Mouse (Mus musculus) right cerebral cortex, adult 18-20 months (tissue): ENCODE data around the gene Zbtb18.
A peak's percentile ranks its signal among the peaks of the same experiment; 100 is the strongest.
"Not testable (repeated sequence)": the region's sequence is repeated elsewhere in the genome, so short reads cannot be mapped to it uniquely, and the experiment has no call there.

Experiments used
- DNase-seq: peaks from one replicate; pipeline ENCODE4 v3.0.0; 2022; ENCODE audit warnings: mixed read lengths

Zbtb18 gene

DNA sequence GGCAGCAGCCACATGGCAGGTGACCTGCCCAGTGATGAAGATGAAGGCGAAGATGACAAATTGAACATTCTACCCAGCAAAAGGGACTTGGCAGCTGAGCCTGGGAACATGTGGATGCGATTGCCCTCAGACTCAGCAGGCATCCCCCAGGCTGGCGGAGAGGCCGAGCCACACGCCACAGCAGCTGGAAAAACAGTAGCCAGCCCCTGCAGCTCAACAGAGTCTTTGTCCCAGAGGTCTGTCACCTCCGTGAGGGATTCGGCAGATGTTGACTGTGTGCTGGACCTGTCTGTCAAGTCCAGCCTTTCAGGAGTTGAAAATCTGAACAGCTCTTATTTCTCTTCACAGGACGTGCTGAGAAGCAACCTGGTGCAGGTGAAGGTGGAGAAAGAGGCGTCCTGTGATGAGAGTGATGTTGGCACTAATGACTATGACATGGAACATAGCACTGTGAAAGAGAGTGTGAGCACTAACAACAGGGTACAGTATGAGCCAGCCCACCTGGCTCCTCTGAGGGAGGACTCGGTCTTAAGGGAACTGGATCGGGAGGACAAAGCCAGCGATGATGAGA lies 5.5 kb downstream of the Zbtb18 start:
- DNase-seq: no peak

DNA sequence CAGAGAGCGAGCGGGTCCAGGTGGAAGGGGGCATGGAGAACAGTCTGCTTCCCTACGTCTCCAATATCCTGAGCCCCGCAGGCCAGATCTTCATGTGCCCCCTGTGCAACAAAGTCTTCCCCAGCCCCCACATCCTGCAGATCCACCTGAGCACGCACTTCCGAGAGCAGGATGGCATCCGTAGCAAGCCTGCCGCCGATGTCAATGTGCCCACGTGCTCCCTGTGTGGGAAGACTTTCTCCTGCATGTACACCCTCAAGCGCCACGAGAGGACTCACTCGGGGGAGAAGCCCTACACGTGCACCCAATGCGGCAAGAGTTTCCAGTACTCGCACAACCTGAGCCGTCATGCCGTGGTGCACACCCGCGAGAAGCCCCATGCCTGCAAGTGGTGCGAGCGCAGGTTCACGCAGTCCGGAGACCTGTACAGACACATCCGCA lies 6.0 kb downstream of the Zbtb18 start:
- peak; percentile 71 for DNase-seq

DNA sequence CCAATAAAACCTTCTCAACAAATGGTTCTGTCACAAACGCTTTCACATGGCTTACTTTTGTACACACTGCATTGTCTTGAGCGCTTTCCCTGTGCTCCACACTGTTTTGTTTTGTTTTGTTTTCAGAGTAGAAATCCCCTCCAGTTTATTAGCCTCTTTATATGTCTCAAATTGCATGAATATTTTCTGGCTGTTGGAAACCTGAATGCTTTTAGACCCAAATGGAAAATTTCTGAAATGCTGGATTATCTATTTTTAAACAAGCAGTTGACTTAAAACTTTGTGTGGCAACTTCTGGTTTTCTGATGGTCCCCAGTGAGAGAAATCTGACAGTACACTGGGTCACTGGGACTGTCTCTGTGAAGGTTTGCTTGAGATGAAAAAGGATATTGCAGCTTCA lies 6.8 kb downstream of the Zbtb18 start:
- DNase-seq: no peak

DNA sequence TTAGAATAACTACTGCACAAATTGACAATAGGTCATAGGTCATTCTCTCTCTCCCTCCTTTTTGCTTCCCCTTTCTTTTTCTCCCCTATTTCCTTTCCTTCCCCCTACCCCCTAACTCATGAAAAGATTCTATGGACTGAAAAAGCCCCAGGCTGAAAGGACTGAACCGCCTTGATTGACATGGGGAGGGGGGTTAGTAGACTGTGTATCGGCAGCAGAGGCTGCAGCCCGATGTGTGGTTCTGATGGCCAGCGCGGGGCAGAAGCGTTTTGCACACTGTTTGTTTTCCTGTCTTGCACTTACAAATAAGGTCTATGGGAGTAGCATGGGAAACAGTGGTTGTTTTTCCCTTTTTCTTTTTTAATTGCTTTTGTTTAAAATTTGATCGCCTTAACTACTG lies 7.7 kb downstream of the Zbtb18 start:
- DNase-seq: not testable (repeated sequence)

DNA sequence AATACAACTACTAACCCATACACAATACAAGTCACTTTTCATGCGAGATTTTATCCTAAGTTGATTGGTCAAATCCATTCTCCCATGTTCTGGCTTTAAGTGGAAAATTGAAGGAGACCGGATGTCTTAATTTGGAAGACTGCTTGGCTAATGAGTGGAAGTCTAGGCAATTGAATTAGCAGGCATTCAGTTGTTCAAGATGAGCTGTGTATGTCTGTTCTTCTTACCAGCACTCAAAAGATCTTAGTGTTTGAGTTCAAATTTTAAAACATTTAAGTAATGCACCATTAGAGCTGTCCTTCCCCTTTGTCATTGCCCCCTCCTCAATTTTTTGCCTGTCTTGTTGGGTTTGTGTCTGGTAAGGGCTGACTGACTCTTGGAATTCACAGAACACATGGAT lies 8.9 kb downstream of the Zbtb18 start:
- no peak for DNase-seq

DNA sequence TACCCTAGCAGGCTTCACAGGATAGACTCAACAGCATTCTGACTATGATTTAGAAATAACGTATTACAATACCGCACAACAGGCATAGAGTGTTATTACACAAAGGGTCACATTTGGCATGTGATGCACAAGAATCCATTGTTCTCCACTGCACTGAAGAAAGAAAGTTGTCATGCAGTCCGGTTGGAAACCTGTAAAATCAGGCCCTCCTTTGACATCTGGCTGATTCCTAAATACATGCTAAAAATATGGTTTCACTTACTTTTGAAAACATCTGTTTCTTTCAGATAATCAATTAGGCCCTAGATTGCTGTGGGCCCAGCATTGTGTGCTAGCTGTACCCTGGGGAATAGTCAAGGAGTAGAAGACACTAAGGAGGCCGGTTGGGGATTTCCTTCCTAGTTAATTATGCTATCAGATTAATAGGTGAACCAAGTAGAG lies 9.9 kb downstream of the Zbtb18 start:
- no peak for DNase-seq

DNA sequence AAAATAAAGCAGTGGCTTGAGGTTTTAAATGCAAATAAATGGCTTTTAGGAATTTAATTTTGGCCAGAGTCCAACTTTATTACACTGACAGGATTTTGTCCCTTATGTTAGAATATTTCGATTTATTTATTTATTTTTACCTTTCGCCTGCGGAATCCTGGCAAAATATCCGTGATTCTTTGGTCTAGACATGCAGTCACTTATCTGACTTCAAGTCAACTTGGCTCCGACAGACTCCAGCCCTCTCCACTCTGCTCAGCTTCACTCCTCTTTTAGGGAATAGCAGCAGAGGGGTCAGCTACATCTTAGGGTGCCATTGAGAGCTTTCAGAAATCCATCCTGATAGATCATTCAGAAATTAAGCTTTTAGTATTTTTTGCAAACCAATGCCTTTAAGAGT lies 10.8 kb downstream of the Zbtb18 start:
- no peak for DNase-seq

DNA sequence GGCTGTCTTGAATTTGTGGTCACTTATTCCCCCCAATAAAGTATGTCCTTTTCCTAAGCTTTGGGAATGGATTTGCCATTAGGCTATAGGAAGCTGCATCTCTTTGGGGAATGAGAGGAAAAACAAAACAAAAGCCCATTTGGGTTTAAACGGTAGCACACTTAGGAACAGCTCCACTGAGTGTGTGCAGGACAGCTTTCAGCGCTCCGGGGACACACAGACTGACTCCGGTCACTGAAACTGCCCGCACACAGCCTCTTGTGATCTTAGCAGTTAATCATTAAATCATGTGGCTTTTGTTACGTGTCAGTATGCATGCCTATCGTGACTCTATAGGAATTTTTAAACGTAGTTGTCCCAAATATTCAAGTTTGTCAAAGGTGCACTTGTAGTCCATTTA lies 11.7 kb downstream of the Zbtb18 start:
- no peak for DNase-seq

DNA sequence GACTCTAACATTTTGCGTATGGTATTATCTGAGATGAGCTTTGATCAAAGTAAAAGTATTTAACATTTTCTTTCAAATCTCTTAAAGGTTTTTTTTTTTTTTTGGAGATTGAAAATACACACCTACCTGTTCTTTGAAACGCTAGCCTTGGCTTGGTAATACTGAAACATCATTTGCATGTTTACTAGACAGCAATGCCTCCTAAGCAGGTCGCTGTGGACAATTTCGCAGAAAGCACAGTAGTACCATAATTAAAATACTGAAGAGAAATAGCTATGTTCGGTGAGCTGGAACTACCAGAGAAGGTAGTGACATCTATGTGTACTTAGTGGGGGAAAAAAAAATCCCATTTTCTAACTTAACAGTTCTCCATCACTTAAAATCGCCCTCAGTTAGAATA lies 12.3 kb downstream of the Zbtb18 start:
- DNase-seq: no peak

DNA sequence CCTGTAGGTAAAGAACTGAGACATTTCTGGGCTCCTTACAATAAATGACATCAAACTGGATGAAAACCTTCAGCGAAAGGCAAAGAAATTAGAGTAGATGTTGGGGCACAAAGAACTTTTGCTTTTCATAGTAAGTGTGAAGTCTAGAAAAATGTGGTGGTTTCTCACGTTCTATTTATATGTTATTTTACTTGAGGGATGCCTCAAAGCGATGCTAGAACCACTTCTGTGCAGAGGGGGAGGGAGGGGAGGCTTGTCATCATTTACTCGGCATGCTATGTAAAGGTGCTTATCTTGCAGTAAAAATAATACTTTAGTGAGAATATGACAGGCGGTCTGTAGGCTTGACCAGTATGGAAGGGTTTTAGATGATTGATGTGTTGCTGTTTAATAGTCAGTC lies 13.3 kb downstream of the Zbtb18 start:
- DNase-seq: peak; percentile 21

DNA sequence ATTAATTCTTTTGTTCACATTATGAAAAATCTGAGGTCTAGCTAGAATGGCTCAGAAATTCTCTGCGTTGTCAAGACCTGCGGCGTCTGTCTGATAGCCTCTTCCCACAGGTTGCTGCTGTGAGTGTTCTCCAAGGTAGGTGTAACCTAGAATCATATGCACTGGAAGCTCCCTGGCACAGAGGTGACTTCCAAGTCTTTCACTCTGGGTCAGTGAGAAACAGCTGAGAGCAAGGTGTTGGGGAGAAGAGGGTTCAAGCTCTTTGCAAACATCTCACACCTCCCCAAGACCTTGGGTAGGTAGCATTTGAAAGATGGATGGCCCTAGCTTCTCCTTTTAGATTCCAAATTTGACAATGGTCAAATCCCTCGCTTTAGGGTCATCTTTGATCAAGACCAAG lies 14.1 kb downstream of the Zbtb18 start:
- no peak for DNase-seq

DNA sequence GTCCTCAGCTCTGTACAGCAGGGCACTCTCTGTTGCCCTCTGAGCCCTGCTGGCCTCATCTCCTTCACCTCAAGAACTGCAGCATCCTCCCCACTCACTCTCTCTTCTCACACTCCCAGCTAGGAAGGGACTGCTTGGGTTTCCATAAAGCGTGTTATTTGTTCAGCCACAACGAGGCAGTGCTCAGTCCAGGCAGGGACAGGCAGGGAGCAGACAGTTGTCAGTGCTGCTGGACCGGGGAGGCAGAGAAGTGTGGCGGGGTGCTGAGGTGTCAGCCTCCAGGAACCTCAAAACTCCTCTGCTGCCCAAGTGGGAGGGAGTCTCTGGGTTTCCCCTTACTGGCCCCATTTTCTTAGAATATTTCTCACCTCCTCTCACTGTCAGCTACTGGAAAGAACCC lies 14.6 kb downstream of the Zbtb18 start:
- peak; percentile 35 for DNase-seq

DNA sequence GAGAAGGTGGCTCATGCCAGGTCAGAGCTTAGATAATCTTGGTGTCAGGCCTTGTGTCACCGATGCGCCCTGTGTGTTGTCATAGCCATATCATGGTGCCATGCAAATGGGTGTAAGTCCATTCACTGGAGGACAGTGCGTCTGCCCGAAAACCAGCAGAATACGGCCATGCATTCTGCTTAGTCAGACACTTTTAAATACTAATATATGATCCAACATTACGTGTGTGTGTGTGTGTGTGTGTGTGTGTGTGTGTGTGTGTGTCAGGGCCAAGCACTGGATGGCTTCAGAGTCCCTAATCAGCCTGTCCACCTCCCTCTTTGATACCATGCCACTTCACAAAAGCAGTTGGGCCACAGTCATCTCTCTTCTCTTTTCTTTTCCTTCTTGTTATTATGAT lies 15.8 kb downstream of the Zbtb18 start:
- no peak for DNase-seq

DNA sequence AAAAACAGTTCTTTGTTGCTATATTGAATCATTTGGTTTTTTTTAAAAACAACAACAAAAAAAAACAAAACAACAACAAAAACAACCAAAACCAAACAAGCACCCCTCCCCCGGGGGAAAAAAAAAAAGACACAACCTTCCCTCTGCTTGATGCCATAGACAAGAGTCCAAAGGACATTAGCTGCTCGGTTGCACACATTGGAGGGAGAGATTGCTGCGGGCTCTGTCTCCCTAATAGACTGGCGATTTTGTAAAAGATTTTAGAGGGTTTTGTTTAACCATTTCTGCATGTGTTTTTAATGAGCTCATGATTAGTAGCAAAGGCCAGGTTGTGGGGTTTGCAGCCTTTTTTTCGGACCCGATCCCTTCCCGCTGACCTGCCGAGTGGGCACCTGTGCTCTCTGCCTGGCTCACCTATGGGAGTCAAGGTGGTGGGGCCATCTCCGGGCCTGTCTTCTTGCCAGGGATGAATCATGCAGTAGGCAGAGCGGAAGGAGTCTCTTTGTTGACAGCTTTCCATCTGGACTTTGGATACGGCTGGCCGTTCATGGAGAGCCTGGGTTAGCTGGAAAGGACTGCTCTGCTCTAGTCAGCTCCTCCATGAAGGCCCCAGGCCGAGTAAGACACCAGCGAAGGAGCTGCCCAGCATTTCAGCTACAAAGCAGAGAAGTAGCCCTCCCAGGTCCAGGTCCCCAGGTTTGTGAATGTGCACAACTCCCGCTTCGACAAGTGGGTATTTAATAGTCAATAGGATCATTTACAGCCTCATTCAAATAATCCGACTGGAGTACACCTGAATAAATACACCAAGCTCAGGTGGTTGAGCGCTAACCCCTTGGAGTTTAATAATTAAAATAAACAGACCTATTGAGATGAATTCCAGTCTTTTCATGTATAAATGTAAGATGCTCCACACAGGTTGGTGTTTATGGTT lies 16.6 kb downstream of the Zbtb18 start:
- no peak for DNase-seq

DNA sequence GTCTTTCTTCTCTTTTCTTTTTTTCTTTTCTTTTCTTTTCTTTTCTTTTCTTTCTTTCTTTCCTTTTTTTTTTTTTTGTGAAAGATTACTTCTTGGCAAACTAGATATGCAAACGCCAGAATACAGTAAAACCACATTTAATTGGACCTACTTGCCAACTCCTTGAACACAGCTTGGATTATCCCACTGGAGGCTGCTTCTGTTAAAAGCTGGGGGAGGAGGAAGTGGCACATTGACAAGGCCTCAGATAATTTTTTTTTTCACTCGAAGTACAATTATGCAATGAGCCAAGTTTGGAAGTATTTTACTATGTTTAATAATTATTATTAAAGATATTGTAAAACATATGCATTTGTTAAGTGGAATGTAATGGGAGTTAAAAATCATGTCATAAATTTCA lies 17.4 kb downstream of the Zbtb18 start:
- peak; percentile 44 for DNase-seq

DNA sequence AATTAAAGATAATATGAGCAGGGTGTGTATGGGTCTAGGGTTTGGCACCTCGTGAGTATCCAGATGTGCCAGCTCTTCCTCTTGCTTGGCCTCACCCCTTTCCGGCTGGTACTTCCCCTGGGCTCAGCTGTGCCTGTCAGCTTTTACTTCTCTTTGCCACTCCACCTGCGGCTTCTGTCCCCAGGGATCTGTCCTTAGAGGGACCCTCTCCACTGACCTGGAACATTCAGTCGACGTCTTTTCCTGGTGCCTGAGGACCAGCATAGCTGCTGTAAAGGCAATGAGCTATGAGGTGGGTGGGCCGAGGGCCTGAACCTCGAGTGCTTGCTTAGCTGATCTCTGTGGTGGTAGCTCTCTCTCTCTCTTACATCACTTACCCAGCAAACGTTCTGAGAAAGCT lies 25.0 kb downstream of the Zbtb18 start:
- DNase-seq: no peak

DNA sequence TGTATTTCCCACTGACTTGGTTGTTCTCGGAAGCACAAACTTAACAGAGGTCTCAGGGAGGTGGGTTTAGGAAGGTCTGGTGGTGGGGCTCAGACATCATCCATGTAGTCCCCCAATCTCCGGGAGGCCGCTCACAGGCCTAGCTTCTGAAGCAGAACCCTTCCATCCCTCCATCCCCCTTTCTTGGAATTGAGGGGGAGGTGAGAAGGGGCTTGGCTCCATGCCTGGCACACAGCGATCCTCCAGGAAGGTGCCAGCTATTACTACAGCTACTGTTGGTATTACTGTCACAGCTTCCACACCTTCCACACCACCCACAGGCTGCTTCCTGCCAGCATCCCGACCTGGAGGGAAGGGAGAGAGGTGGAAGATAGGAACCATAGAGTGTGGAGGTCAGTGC lies 26.3 kb downstream of the Zbtb18 start:
- peak; percentile 78 for DNase-seq

DNA sequence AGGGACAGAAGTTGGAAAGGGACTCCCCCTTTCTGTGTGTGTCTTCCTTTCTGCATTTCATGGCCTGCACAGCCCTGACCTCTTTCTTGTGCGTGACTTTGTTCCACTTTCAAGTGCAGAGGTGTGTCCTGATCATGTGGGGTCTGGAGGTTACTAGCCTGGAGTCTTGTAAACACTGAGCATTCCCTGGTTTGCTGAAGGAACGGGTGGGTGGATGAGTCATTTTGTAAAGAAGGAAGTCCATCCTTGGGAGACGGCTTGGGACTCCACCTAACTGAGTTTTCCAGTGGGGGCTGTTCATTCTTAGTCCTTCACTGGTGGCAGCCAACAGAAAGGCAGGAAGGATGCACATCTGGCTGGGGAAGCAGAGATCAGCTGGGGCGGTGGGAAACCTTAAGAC lies 27.9 kb downstream of the Zbtb18 start:
- no peak for DNase-seq

DNA sequence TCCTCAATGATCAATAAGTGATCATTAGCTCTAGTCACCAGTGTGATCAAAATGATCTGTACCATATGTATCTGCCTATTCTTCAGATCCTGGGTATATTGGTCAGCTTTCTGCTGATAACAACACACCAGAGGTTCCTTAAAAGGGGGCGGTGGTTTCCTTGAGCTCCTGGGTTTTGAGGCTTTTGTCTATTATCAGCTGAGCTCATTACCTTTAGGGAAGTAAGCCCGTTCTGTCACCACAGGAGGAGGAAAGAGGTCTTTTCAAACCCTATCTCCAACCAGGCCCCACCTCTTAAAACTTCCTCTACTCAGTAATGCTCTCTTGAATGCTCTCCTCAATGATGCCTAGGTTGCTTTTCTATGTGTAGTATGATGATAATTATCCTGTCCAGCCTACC lies 28.8 kb downstream of the Zbtb18 start:
- no peak for DNase-seq

DNA sequence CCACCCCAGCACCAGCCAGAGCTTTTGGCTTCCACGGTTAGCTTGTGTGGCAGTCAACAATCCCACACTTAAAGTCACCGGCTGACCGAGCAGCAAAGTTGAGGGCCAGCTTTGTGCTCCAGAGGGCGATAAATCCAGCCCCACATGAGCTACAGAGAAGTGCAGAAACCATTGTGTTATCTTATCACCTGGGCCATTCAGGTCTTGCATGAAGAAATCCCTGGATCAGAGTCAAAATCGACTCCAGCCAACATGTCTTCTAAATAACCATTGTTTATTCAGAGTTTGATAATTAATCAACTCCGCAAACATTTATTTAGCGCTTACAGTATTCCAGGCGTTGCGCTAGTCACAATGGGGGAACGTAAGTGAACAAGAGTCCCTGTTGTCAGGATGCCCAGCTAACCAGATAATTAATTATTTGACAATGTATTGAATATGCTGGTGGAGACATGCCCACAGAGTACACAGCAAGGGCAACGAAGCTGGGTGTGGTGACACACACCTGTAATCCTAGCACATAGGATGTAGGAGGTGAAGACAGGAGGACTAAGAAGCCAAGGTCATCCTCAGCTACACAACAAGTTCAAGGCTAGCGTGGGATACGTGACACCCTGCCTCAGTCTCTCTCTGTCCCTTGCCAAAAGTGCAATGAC lies 33.5 kb downstream of the Zbtb18 start:
- DNase-seq: no peak

DNA sequence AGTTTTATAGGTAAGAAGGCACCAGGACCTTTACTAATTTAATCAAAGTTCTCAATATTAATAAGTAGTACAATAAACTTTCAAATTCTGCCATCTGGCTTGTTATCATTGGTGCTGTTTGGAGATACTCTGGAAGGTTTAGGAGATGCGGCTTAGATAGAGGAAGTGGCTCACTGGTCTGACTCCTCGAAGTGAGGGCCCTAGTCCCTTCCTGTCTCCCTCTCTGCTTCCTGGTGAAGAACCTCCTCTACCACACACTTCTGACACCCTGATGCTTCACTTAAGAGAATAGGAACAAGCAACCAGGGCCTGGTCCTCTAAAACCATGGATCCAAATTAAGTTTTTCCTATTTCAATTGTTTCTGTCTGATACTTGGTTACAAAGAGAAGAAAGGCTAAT lies 36.4 kb downstream of the Zbtb18 start:
- no peak for DNase-seq

DNA sequence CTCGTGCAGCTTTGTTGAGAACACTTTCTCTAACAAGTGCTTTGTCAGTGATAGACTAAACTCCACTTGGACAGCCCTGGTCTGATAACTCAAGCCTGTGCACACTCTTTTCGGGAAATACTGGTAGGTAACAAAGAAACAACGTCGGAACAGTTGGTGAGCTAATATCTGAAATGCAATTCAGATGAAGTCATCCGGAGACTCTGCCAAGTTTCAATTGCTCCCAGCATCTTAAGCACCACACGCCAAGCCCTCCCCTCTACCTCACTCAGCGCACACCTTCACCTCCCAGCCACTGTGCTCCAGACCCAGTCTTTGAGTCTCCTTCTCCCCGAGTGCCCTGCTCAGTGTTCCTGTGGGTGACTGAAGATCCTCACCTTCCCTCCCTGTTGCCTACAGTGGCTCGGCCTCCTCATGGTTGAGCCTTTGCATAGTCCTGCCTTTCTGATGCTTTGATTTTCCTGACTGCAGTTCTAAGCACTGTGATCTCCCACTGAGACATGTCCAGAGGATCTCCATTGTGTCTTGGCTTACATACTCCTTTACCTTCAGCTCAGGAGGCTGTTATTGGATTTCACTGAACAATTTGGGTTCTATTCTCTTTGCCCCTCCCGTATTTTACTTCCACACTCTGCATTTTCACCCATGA lies 37.3 kb downstream of the Zbtb18 start:
- DNase-seq: no peak

DNA sequence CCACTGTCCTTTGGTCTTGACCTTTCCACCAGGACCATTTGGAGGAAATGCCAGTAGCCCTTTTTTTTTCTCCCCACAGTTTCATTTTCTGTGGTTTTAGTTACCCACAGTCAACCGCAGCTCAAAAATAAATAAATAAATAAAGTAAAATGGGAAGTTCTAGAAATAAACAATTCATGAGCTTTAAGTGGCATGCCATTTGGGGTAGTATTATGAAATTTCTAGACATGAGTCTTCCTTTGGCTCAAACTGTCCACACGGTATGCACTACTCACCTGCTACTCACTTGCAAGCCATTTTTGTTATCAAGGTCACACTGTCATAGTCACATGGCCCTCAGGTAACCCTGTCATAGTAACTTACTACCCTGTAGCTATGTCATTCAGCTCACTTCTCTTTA lies 41.5 kb downstream of the Zbtb18 start:
- no peak for DNase-seq

DNA sequence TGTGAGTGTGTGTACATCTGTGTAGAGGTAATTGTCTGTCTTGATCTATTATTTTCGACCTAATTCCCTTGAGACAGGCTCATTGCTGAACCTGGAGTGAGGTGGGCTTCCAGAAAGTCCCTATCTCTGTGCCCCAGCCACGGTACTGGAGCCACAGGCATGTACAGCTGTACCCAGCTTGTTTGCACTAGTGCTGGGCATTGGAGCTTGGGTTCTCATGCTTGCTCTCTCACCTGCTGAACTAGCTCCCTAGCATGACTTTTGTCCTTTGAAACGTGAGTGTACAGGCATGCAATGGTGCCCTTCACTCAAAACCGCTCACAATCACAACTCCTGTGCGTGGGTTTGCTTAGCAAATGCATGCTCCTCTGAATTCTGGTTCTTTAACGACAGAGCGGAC lies 42.1 kb downstream of the Zbtb18 start:
- DNase-seq: no peak
